Mouse (Mus musculus) WW6 (cell line): ENCODE results near the gene Tbc1d16.

Source experiments
- DNase-seq: peaks from one replicate; pipeline ENCODE4 v3.0.0-alpha.2; 2013; ENCODE audit warnings: low read depth, low spot score

Tbc1d16 gene

DNA sequence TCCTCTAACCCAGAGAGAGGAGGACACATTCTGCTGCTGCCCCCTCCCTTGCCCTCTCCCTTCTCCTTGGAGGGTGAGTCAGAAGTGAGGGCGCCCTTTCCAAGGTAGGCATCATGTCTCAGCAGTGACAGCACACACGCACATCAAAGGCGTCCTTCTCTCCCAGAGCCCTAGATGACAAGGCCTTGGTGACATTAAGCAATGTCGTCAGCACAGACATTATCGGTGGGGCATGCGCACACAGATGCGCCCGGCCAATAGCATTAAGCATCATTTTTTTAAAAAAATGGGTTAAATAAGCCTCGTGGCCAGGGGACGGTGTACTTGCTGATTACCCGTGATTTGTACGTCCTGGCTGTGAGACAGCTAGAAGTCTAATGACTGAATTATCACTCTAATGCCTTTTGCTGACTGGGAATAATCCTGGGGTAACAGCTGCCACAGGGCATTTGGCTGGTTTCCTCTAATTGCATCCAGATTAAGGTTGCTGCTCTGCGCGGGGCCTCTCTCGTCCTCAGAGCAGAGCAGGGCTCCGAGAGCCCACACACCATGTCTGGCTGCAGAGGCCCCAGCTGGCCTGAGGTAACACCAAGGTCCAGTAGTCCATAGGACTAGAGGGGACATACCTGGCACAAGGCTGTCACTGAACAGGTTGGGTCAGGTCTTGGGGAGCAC is 83.4 kb downstream of the Tbc1d16 start:
- no peak for DNase-seq

- no peak for DNase-seq
These were observed 84.8 kb downstream of the Tbc1d16 start for GRCm38 (mm10) chr11:119143376-119144002.

DNA sequence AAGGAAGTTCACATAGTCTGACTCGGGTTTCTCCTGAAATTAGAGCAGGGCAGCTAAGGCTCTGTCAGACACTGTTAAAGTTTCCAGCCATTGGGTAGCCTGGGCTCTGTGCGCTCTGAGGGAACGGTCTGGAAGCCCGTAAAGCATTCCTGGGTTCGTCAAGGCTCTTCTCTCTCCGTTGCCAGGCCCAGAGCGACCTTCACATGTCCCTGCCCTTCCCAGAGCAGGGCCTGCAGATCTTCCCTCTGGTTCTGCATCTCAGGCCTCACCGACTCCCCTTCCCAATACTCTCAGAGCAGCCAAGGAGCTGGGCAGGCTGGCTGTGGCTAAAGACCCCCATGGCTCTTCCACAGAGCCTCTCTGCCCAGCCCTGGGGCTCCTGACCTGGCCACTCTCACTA is 85.7 kb downstream of the Tbc1d16 start:
- DNase-seq, result no peak

GRCm38 (mm10) chr11:119139026-119139425 is 89.3 kb downstream of the Tbc1d16 start:
- DNase-seq, result no peak

DNA sequence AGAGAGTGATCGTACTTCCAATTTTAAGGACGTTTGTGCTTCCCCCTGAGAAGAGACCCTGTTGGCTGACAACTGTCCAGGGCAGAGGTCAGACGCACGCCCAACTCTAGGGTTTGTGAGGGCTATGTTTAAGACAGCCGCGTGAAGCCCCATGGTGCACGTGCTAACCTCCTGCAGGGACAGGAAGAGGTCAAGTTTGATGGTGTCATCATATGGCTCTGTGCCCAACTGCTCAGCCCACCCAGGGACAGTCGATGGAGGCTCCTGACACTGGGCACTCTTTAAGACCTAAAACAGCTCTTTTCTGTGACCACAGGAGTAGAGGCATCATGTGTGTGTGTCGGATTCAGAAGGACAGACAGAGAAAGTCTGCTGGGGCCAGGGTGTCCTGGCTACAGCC is 90.1 kb downstream of the Tbc1d16 start:
- DNase-seq, result no peak

- DNase-seq, result no peak
These were observed 93.7 kb downstream of the Tbc1d16 start for GRCm38 (mm10) chr11:119134586-119134985.

DNA sequence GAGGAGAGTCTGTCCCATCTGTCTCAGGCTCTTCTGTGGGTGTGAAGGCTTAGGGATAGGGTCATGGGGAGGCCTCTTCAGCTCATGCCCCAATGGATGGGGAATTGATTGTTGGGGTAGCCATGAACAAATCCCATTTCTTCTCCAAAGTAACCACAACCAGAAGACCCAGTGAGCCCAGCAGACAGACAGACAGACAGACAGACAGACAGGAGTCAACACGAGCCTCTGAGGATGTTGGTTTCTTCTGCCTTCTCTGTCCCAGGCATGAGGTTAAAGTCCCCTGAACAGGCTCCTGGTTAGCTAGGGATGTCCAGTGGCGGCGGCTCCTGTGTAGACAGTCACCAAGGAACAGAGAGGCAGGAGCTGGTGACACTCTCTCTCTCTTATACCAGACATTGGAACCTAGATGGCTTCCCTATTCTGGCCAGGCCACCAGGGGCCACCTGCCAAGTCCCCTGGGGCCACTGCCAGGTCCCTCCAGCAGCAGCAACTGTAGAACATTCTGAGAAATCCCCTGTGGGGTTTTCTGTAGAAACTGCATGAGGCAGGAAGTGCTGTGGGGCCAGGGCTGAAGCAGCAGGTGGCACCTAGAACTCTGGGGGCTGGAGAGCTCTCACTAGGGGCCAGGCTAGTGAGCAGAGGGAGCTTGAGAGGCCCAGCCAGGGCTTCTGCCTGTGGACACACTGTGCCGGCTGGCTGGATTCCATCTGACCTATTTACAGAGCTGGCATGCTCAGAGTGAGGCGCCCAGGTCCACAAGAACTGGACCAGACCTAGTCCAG is 94.7 kb downstream of the Tbc1d16 start:
- DNase-seq, result no peak

GRCm38 (mm10) chr11:119132198-119133035 is 95.9 kb downstream of the Tbc1d16 start:
- no peak for DNase-seq

- DNase-seq, result no peak
These were observed 98.1 kb downstream of the Tbc1d16 start for GRCm38 (mm10) chr11:119130081-119130765.

- no peak for DNase-seq
These were observed 98.8 kb downstream of the Tbc1d16 start for GRCm38 (mm10) chr11:119129281-119130058.

GRCm38 (mm10) chr11:119128668-119129280 is 99.5 kb downstream of the Tbc1d16 start:
- no peak for DNase-seq

GRCm38 (mm10) chr11:119127686-119128473 is 100.4 kb downstream of the Tbc1d16 start:
- DNase-seq, result no peak

- no peak for DNase-seq
These were observed 101.2 kb downstream of the Tbc1d16 start for GRCm38 (mm10) chr11:119127147-119127546.

DNA sequence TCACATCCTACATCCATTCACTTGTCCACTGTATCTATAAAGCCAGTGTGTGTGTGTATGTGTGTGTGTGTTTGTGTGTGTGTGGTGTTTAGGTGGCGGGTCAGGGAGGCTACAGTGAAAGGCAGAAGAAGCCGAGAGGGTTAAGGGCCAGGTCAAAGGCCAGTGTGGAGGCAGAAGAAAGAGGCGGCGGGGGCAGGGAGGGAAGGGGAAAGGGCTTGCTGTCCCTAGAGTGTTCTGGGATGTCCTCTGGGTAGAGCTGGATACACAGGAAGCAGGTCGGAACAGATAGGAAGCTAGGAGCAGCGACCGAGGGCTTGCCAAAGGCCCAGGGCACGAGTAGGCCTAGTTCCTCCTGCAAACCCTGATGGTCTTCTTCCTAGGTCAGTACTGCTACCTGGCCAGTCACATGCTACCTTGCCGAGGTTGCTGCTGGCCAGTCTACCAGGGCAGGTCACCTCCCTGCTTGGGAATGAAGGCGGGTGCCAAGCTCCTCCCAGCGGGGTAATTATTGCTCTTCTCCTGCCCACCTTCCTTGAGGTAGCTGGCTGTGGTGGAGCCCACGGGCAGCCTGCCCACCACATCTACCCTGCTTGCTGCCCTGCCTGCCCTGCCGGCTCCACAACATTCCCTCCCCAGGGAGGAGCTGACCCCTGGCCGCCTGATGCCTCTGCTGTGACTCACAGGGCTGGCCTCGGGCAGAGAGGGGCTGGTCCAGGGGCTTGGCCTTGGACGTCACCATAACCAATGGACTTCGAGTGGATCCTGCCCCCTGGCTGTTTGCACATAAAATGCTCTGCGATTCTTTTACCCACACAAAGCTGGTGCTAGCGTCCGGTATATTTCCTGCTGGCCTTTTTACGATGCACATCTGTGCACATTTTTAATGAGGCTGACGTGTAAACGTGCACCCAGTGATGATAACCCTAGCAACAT is 102.1 kb downstream of the Tbc1d16 start:
- DNase-seq, result no peak

GRCm38 (mm10) chr11:119124536-119124935 is 103.8 kb downstream of the Tbc1d16 start:
- DNase-seq, result no peak

GRCm38 (mm10) chr11:119123522-119124319 is 104.6 kb downstream of the Tbc1d16 start:
- DNase-seq, result no peak

DNA sequence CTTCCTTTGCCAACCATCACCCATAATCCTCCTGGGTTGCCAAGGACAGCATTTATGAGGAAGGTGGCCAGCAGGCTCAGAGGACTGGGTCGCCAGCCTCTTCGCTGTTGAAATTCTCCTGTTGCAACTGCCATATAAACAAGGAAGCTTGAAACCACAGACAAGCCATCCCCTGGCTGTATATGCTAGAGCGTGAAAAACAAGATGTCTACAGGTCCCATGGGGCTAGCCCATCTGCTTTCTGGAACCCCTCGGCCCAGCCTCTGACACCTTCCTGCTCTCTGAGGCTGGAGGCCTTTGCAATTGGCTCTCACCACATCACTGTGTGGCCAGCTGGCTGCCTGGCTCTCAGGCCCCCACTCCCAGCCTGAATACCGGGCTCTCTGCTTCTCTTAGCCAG is 105.9 kb downstream of the Tbc1d16 start:
- DNase-seq, result no peak
